Mouse (Mus musculus) midbrain, embryonic 13.5 days (tissue): ENCODE results near the gene Cpe. TPM values are rescaled to one million over a fixed set of nuclear protein-coding genes. Genes with fewer than 3 reads are reported as not detected.
A peak's percentile ranks its signal among the peaks of the same experiment; 100 is the strongest.

Experiments used
- ATAC-seq: fragments of 200-750 bp; cut with Nextera tagmentation; 2 replicates; pipeline ENCODE4 v1.8.0; 2017; ENCODE audit warnings: mild to moderate bottlenecking, moderate TSS enrichment, moderate library complexity
- H3K27ac ChIP-seq: fragments of 300-500 bp; sonication (generic); 2 replicates; pipeline ENCODE4 v1.5.1; 2015; ENCODE audit warnings: inconsistent platforms, mild to moderate bottlenecking, moderate library complexity
- H3K27me3 ChIP-seq: fragments of 300-500 bp; sonication (generic); 2 replicates; pipeline ENCODE4 v1.6.1; 2015; ENCODE audit warnings: mild to moderate bottlenecking, inconsistent platforms
- H3K36me3 ChIP-seq: fragments of 300-500 bp; sonication (generic); 2 replicates; pipeline ENCODE4 v1.6.1; 2015; ENCODE audit warnings: mild to moderate bottlenecking, inconsistent platforms
- H3K4me1 ChIP-seq: fragments of 300-500 bp; sonication (generic); replicated peaks from 2 replicates; pipeline ENCODE4 v1.6.1; 2015; ENCODE audit warnings: inconsistent platforms
- H3K4me2 ChIP-seq: fragments of 300-500 bp; sonication (generic); replicated peaks from 2 replicates; pipeline ENCODE4 v1.6.1; 2015; ENCODE audit warnings: moderate library complexity, mild to moderate bottlenecking, inconsistent platforms
- H3K4me3 ChIP-seq: fragments of 300-500 bp; sonication (generic); replicated peaks from 2 replicates; pipeline ENCODE4 v1.5.1; 2015; ENCODE audit warnings: mild to moderate bottlenecking, inconsistent platforms
- H3K9ac ChIP-seq: fragments of 300-500 bp; sonication (generic); replicated peaks from 2 replicates; pipeline ENCODE4 v1.6.1; 2015; ENCODE audit warnings: mild to moderate bottlenecking, inconsistent platforms
- H3K9me3 ChIP-seq: fragments of 300-500 bp; sonication (generic); 2 replicates; pipeline ENCODE4 v1.6.1; 2016; ENCODE audit warnings: mild to moderate bottlenecking, inconsistent platforms
- WGBS: fragments of 180-500 bp; shearing (Covaris S2); methylation state at CpG from one replicate; pipeline ENCODE4 v1.1.7; 2015; 5-methylcytosine and 5-hydroxymethylcytosine counted together
- polyA plus RNA-seq: library from polyadenylated mRNA; unstranded; fragments of >200 nt; fragmentation: Nextera tagmentation; extraction: Ambion mirVana; gene quantifications from 2 replicates; pipeline ENCODE4 v1.2.1, GENCODE M21; 2015

Gene Cpe
- polyA plus RNA-seq, 1 experiment from 2014 or later, result 676 TPM

DNA sequence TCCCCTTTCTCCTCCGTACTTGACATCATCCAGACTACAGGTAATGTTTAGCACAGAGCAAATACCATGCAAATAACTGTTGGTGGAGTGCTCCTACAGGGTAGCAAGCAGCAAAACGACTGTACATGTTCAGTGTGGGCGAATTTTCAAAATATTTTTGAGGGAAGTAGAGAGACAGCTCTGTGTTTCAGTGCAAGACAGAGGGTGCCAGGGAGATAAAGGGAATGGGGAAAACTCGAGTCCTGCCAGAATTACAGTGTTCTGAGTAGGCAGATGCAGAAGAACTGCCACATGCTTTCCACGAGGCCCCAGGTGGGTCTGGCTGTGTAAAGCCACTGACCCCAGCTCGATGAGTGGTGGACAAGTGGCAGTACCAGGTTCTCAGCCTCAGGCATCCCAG, 64.8 kb downstream of the Cpe start:
- Histone ChIP-seq H3K9me3 (no peaks in the 10 kb centered on the region), H3K4me1 (peaks cover 22% of the 10 kb centered on the region), H3K27ac (no peak overlapping the region), H3K9ac (no peak overlapping the region), H3K4me2 (no peak overlapping the region), H3K36me3 (0 out of 2 replicates have a peak, but pooled peaks cover 7% of the 10 kb centered on the region), H3K27me3 (no peaks in the 10 kb centered on the region), H3K4me3 (no peak overlapping the region)
- 95% methylated on average over 6 of the region's 6 CpGs for WGBS
- ATAC-seq, result no peak

DNA sequence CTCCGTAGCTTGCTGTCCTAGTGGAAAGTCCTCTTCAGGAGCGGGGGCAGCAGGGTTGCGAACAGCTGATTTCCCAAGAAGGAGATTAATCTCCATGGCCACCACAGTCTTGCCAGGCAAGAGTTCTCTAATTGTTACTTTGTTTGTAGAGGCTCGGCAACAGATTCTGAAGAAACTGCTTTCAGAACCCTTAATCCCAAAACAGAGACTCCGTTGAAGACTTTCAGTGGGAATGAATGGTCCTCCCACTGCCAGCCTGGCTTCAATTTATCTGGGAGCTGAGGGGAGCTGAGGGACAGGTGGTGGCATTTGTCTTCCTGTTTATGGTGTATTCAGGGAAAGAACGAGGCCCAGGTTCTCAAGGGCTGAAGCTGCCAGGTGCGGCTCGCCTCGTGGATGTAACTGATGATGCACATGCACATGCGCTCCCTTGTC, 68.2 kb downstream of the Cpe start:
- H3K4me3 ChIP-seq, result no peak overlapping the region
- no peaks in the 10 kb centered on the region for H3K9me3 ChIP-seq
- H3K4me1 ChIP-seq, result peaks cover 44% of the 10 kb centered on the region
- peak overlapping the region; percentile 59 for H3K27ac ChIP-seq
- WGBS, result 20% methylated on average over 10 of the region's 10 CpGs
- peak; percentile 66 for ATAC-seq
- no peaks in the 10 kb centered on the region for H3K27me3 ChIP-seq
- 0 out of 2 replicates have a peak, but pooled peaks cover 7% of the 10 kb centered on the region for H3K36me3 ChIP-seq
- no peak overlapping the region for H3K4me2 ChIP-seq
- H3K9ac ChIP-seq, result no peak overlapping the region

DNA sequence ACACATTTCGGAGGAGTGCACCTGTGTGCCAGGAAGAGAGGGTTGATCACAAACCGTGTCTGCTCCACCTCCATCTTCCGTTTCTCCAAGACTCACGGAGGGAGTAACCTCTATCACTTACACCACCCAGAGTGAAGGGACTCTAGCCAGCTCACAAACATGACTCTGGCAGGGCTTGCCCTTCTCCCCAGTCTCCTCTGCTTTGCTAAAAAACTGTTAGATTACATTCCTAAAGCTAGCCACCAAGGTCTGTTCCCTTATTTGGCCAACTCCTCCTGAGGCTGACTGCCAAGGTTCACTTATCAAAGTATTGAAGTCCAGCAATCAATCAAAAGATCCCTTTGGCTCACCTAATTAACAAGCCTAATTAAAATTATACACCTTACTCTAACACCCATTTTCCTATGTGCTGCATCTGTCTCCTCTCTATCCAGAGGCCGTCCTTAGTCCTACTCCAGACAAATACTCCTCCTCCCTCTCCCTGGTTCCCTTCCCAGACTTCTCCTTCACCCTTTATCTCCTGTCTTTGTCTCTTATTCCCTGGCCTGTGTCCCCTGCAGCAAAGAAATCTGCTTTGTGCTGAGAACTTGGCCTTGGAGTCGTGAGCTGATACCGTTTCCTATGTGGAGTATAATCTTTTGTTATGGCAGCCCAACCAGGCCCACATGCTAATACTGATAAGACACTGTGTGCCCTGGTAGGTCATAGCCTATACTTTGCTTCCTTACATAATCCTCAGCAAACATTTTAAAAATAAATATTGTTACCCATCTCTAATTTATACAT, 72.3 kb downstream of the Cpe start:
- Histone ChIP-seq H3K36me3 (peaks cover 21% of the 10 kb centered on the region), H3K9me3 (no peaks in the 10 kb centered on the region), H3K4me2 (no peak overlapping the region), H3K4me1 (peaks cover 40% of the 10 kb centered on the region), H3K27me3 (no peaks in the 10 kb centered on the region), H3K9ac (no peak overlapping the region), H3K27ac (peak overlapping the region; percentile 62; the same call in 1 of the 2 replicates), H3K4me3 (no peak overlapping the region)
- 71% methylated on average over 7 of the region's 7 CpGs for WGBS
- ATAC-seq, result no peak

DNA sequence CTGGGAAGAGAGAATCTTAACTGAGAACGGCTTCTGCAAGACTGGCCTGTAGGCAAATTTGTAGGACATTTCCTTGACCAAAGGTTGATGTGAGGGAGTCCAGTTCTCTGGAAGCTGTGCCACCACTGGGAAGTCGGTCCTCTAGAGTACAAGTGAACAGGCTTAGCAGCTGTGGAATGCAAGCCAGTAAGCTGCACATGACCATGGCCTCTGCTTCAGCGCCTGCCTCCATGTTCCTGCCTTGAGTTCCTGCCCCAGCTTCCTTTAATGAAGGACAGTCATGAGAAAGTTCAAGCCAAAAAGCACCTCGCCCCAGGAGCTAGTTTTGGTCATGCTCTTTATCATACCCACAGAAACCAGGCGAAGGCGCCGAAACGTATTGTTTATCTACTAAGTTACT, 73.2 kb downstream of the Cpe start:
- H3K9me3 ChIP-seq, result no peaks in the 10 kb centered on the region
- WGBS, result 96% methylated on average over 8 of the region's 8 CpGs
- no peak overlapping the region for H3K4me3 ChIP-seq
- peaks cover 29% of the 10 kb centered on the region for H3K36me3 ChIP-seq
- no peaks in the 10 kb centered on the region for H3K27me3 ChIP-seq
- H3K9ac ChIP-seq, result no peak overlapping the region
- H3K27ac ChIP-seq, result no peak overlapping the region
- H3K4me1 ChIP-seq, result peaks cover 32% of the 10 kb centered on the region
- no peak overlapping the region for H3K4me2 ChIP-seq
- no peak for ATAC-seq

DNA sequence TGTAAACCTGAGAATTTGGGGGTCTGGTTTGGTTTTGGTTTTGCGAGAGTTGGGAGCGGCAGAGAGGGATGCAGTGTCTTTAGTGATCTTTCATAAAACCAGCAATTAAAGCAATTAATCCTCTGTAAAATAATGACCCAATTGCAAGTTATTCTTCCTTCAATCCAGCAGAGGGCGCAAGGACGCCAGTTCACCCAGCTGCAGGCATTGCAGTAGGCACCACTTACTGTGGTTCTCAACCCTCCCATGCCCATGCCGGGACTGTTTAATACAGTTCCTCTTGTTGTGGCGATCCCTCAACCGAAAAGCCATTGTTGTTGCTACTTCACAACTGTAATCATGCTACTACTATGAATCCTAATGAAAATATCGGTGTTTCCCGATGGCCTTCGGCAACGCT, 74.2 kb downstream of the Cpe start:
- Histone ChIP-seq H3K36me3 (peaks cover 33% of the 10 kb centered on the region), H3K4me2 (no peak overlapping the region), H3K27ac (no peak overlapping the region), H3K4me3 (no peak overlapping the region), H3K9me3 (no peaks in the 10 kb centered on the region), H3K4me1 (peaks cover 25% of the 10 kb centered on the region), H3K9ac (no peak overlapping the region), H3K27me3 (no peaks in the 10 kb centered on the region)
- ATAC-seq, result peak; percentile 78
- WGBS, result 51% methylated on average over 11 of the region's 11 CpGs

DNA sequence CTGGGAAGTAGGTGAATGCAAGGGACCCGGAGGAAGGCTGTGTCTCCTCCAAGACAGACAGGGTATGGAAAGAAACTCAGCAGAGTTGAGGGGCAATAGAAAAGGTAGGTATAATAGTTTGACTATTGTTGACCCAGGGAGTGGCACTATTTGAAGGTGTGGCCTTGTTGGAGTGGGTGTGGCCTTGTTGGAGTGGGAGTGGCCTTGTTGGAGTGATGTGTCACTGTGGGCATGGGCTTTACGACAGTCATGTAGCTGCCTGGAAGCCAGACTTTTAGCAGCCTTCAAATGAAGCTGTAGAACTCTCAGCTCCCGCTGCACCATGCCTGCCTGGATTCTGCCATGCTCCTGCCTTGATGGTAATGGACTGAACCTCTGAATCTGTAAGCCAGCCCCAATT, 76.3 kb downstream of the Cpe start:
- Histone ChIP-seq H3K9me3 (no peaks in the 10 kb centered on the region), H3K9ac (no peak overlapping the region), H3K27ac (no peak overlapping the region), H3K4me1 (peaks cover 15% of the 10 kb centered on the region), H3K36me3 (peaks cover 38% of the 10 kb centered on the region), H3K27me3 (no peaks in the 10 kb centered on the region), H3K4me3 (no peak overlapping the region), H3K4me2 (no peak overlapping the region)
- ATAC-seq, result no peak
- WGBS, result 99% methylated on average over 3 of the region's 3 CpGs

DNA sequence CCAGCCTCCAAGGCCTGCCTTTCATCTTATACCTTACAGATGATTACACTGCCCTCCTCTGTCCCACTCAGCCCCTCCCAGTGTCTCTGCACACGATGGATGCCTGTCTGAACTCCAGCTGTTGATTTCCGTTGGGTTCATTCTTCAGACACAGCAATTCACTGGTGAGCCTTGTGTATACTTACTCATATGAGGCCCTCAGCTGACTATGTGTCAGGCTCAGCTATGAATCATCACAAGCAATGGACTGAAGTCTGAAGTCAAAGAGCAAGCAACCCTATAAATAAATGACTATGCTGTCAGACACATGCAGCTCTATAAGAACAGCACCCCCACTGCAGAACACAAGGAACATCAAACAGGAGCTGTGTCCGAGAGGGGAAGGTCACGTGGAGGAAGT, 77.4 kb downstream of the Cpe start:
- Histone ChIP-seq H3K27me3 (no peaks in the 10 kb centered on the region), H3K4me3 (no peak overlapping the region), H3K4me2 (no peak overlapping the region), H3K9me3 (no peaks in the 10 kb centered on the region), H3K36me3 (peaks cover 46% of the 10 kb centered on the region), H3K9ac (no peak overlapping the region), H3K4me1 (peaks cover 5% of the 10 kb centered on the region; the same call in 1 of the 2 replicates), H3K27ac (no peak overlapping the region)
- WGBS, result 94% methylated on average over 4 of the region's 4 CpGs
- ATAC-seq, result no peak

DNA sequence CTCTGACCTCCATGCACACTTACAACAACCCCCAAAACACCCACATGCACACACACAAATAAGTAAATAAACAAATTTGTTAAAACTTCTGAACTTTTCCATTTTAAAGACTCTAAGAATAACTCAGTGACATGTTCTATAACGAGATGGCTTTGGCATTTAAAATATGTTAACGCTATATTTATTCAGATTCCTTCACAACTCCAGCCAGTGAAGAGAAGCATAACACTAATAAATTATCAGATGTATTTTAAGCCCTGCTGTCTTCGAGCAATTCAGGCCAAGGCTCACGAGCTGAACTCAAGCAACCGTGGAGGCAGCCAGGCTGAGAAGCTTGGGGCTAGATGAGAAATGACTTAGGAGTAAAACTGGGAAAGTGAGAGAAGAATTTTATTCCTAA, 79.2 kb downstream of the Cpe start:
- no peaks in the 10 kb centered on the region for H3K4me1 ChIP-seq
- H3K27me3 ChIP-seq, result no peaks in the 10 kb centered on the region
- H3K9me3 ChIP-seq, result no peaks in the 10 kb centered on the region
- H3K36me3 ChIP-seq, result peaks cover 57% of the 10 kb centered on the region
- no peak for ATAC-seq
- 89% methylated on average over 5 of the region's 5 CpGs for WGBS
- no peak overlapping the region for H3K4me3 ChIP-seq
- no peak overlapping the region for H3K4me2 ChIP-seq
- H3K9ac ChIP-seq, result no peak overlapping the region
- no peak overlapping the region for H3K27ac ChIP-seq

DNA sequence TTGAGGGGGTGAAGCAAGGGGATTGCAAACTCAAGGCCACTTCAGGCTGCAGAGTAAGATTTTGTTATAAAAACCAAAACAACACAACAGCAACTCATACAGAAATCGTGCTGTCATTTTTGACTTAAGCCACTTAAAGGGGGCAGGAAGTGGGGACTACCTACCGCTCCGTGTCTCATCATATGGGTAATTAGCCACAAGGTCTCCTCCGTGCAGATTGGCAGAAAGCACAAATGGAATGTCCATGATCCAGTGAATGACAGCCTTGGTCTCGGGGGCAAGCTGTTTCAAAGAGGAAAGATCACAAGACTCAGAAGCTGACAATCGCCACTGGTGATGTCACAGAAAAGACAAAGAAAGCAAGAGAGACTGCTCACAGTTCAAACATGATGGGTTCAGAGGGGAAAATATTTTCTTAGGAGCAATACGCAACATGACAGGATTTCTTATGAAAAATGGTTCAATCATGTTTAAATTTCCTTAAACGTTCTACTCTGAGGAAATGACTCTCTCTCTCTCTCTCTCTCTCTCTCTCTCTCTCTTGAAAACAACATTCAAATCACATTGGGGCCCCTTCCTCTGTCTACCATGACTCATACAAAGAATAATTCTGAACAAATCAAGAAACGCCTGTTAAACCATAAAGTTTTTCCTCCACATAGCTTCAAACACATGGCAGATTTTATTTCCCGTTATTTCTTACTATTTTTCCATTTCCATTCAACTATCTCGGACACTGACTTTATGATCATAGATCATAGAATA, 81.5 kb downstream of the Cpe start:
- WGBS, result 62% methylated on average over 11 of the region's 11 CpGs
- no peaks in the 10 kb centered on the region for H3K27me3 ChIP-seq
- H3K4me3 ChIP-seq, result no peak overlapping the region
- no peaks in the 10 kb centered on the region for H3K9me3 ChIP-seq
- H3K9ac ChIP-seq, result no peak overlapping the region
- ATAC-seq, result 0 out of 2 replicates have a peak, but pooled peaks have one; percentile 22
- peaks cover 64% of the 10 kb centered on the region for H3K36me3 ChIP-seq
- H3K4me1 ChIP-seq, result no peaks in the 10 kb centered on the region
- H3K4me2 ChIP-seq, result no peak overlapping the region
- no peak overlapping the region for H3K27ac ChIP-seq

DNA sequence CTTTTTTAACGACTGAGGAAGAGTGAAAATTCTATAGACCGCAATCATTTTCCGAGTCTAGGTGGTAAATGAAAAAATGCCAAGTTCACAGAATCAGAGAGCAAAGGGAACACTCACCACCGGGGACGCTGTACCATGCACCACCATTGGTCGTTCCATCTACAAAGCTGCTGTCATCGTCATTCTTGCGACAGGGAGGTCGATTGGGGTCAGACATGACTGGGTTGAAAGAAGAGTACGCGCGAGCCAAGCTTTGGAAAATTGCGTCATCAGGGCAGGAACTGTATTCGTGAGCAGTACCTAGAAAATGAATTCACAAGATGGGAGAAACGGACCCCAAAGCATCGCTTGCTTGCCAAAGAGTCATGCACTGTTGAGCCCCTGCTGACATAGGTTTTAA, 83.9 kb downstream of the Cpe start:
- no peak overlapping the region for H3K4me2 ChIP-seq
- ATAC-seq, result no peak
- no peak overlapping the region for H3K9ac ChIP-seq
- H3K27me3 ChIP-seq, result no peaks in the 10 kb centered on the region
- no peaks in the 10 kb centered on the region for H3K9me3 ChIP-seq
- no peak overlapping the region for H3K4me3 ChIP-seq
- 89% methylated on average over 16 of the region's 16 CpGs for WGBS
- peaks cover 67% of the 10 kb centered on the region for H3K36me3 ChIP-seq
- H3K27ac ChIP-seq, result no peak overlapping the region
- no peaks in the 10 kb centered on the region for H3K4me1 ChIP-seq

DNA sequence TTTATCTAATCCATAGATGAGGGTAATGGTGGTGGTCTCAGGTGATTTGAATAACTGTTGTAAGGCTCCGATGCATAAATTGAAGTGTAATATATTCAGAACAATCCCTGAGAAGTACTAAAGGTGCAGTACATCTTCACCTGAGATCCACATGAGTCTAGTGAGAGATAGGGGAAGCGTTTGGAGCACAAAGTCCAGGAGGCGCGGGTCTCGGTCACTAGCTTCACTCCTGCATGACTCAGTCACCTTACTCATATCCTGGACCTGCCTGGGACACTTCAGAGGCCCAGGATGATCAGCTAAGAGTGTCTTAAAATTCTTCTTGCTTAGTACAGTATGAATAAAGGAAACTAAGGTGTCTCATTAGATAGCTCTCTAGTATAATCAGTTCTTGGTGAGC, 86.8 kb downstream of the Cpe start:
- no peaks in the 10 kb centered on the region for H3K9me3 ChIP-seq
- no peaks in the 10 kb centered on the region for H3K4me1 ChIP-seq
- no peak overlapping the region for H3K4me2 ChIP-seq
- WGBS, result 95% methylated on average over 5 of the region's 5 CpGs
- H3K36me3 ChIP-seq, result peaks cover 77% of the 10 kb centered on the region
- H3K27ac ChIP-seq, result no peak overlapping the region
- ATAC-seq, result no peak
- H3K4me3 ChIP-seq, result no peak overlapping the region
- no peak overlapping the region for H3K9ac ChIP-seq
- H3K27me3 ChIP-seq, result no peaks in the 10 kb centered on the region

DNA sequence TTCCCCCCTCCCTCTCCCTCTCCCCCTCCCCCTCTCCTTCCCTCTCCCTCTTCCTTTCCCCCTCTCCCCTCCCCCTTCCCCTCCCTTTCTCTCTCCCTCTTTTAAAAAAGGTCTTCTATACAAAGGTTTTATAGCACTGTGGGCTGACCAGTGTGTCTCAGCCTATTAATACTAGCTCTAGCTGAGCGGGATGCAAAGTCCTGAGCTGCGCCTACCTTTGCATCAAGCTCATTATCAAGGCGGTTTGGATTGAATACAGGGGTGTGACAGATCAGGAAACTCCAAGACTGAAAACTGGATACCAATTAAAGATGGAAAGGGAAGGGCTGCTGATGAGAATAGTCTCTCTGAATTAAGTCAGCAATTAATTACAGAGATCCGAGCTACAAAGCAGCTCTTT, 94.6 kb downstream of the Cpe start:
- H3K9ac ChIP-seq, result no peak overlapping the region
- H3K27ac ChIP-seq, result no peak overlapping the region
- no peak for ATAC-seq
- no peaks in the 10 kb centered on the region for H3K27me3 ChIP-seq
- peaks cover 51% of the 10 kb centered on the region for H3K36me3 ChIP-seq
- no peaks in the 10 kb centered on the region for H3K9me3 ChIP-seq
- 81% methylated on average over 4 of the region's 4 CpGs for WGBS
- H3K4me3 ChIP-seq, result no peak overlapping the region
- H3K4me1 ChIP-seq, result no peaks in the 10 kb centered on the region
- no peak overlapping the region for H3K4me2 ChIP-seq
